In genomic region chr4:41463051-41463738, GRCm38 (mm10) we compare ENCODE assay signal across 1 mouse cellular context.
A peak's percentile ranks its signal among the peaks of the same experiment; 100 is the strongest.
TF ChIP-seq lines count a peak whose summit lies in the region.

No protein-coding gene starts in this region.

TF ChIP-seq in MEL, 35 proteins besides CTCF, POLR2A, EP300 and RAD21:
- peak; percentile 20; the same call in 1 of the 2 replicates for TF ChIP-seq NELFE (IDR thresholded peaks at IDR 0.05; ENCODE audit: low read depth, low read length)
- TF ChIP-seq HCFC1 (IDR thresholded peaks at IDR 0.05; ENCODE audit: low read depth, low read length): peak; percentile 19; the same call in 1 of the 2 replicates
- TF ChIP-seq ETS1 (IDR thresholded peaks at IDR 0.05; ENCODE audit: low read depth, low read length): peak; percentile 73
- TF ChIP-seq NRF1 (IDR thresholded peaks at IDR 0.05; ENCODE audit: insufficient read depth, low read depth, low read length, poor library complexity, severe bottlenecking): 0 out of 2 replicates have a peak, but pooled peaks have one; percentile 6
- TF ChIP-seq MYC (IDR thresholded peaks at IDR 0.05; ENCODE audit: low read depth, low read length): 0 out of 2 replicates have a peak, but pooled peaks have one; percentile 44
- TF ChIP-seq USF1 (IDR thresholded peaks at IDR 0.05; ENCODE audit: low read depth, low read length): 0 out of 2 replicates have a peak, but pooled peaks have one; percentile 32
- 0 out of 2 replicates have a peak, but pooled peaks have one; percentile 4 for TF ChIP-seq ELF1 (IDR thresholded peaks at IDR 0.05; ENCODE audit: low read depth, low read length)
- peak; percentile 46; the same call in 1 of the 2 replicates for TF ChIP-seq SIN3A (IDR thresholded peaks at IDR 0.05; ENCODE audit: low read length)
- peak; percentile 59; the same call in 1 of the 2 replicates for TF ChIP-seq MXI1 (IDR thresholded peaks at IDR 0.05; ENCODE audit: low read depth, low read length)
- TF ChIP-seq GATA1 (IDR thresholded peaks at IDR 0.05; ENCODE audit: low read depth, low read length): 0 out of 2 replicates have a peak, but pooled peaks have one; percentile 24
TF ChIP-seq in MEL: peak in this region for 10; not testable (repeated sequence) for 25.
